Mouse (Mus musculus): ENCODE measurements around the gene Agtpbp1.

Gene Agtpbp1

DNA sequence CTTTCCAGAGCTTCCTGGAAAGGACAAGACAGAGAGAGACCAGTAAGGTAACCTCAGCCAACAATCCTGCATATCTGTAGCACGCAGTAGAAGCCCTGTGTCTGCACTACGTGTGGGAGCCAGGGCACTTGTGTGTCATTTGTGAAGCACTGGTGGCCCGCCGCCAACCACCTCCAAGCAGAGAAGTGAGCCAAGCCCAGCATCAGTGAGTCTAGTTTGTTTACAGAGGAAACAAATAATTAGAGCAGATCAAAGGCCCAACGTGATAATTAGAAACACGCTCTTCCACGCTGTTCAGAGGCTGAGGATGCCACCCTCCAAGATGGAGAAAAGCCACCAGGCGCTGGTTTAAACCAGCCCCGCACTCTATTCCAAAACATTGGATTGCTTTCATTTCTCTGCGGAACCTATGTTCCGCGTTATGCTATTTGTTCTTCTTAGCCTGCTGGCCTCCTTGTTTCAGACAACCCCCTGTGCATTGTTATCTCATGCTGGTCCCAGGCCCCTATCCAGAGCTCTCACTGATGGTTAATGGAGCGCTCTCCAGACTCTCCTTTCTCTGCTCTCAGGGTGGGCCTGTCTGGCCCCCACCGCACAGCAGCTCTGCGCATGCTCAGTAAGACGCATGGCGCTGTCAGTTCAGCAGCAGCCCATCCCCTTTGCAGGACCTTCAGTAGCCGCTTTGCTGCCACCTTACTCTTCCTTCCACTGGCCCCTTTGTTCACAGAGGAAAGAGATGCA, 153.7 kb downstream of the Agtpbp1 start:
- DNase-seq (ENCODE audit: low spot score in 2 of 2), result no peak

GRCm38 (mm10) chr13:59429369-59429768, 155.7 kb downstream of the Agtpbp1 start:
- no peak for DNase-seq (ENCODE audit: low spot score in 2 of 2)

DNA sequence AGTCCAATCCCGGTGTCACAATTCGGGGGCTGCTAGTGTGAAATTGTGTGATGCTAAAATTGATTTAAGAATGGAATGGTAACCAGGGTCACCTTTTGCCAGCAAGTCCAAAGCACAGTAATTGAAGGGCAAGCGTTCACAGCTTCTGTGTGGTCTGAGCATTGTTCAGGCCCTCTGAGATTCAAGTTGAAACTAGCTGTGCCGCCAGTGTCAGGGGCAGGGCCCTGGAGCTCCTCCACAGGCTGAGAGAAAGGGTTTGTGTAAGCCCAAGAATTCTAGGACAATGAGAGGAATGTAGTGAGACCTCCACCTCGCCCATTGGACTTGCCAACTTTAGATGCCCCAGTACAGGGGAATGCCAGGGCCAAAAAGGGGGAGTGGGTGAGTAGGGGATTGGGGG, 161.2 kb downstream of the Agtpbp1 start:
- DNase-seq (ENCODE audit: low spot score in 2 of 2), result no peak

DNA sequence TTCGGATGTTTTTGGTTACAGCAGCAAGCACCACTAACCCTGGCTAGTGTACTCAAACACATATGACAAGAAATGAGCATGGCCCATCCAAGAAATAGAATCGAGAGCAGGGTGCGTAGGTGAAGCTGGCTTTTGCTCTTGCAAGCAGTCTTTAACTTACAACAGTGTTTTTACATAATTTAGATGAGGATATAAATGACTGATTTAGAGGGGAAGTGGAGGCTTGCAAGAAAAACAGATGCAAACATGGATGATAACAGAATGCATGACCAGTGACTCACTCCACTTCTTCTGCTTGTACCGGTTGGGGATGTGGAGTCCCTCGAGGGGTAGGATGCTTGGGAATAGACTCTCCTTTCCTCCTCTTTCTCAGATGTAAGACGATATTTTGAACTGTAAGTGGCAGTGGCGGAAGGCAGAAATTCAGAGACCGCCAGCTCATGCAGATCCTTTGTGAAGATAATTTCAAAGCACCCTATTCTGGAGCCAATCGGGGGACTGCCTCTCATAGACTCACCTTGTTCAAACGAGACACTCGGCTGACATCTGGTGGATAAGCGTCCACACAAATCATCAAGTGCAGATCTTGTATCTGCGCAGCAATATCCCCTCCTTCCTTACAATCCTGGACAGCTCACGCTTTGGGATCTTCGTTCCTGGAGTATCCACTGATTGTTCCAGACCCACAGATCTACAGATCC, 168.3 kb downstream of the Agtpbp1 start:
- no peak for DNase-seq (ENCODE audit: low spot score in 2 of 2)

- no peak for DNase-seq (ENCODE audit: low spot score in 2 of 2)
Observed at GRCm38 (mm10) chr13:59413885-59414284, 171.1 kb downstream of the Agtpbp1 start.

- no peak for DNase-seq (ENCODE audit: low spot score in 2 of 2)
Observed at GRCm38 (mm10) chr13:59412672-59413071, 172.4 kb downstream of the Agtpbp1 start.

DNA sequence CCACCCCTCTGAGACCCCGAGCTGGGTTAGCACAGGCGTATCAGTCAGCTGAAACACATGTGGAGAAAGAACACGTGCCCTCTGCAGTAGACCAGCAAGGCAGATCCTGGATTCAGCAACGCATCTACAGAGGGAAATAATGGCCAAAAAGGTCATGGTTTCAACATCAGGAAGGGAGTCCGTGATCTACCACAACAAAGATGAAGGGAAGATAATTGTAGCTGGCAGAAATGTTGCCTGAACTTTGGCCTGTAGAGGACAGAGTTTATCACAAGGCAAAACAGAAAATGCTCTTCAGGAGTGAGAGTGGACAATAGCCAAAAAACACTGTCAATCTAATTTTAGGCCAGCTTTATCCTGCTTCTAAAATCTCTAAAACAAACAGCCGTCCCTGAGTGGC, 177.8 kb downstream of the Agtpbp1 start:
- no peak for DNase-seq (ENCODE audit: low spot score in 2 of 2)

DNA sequence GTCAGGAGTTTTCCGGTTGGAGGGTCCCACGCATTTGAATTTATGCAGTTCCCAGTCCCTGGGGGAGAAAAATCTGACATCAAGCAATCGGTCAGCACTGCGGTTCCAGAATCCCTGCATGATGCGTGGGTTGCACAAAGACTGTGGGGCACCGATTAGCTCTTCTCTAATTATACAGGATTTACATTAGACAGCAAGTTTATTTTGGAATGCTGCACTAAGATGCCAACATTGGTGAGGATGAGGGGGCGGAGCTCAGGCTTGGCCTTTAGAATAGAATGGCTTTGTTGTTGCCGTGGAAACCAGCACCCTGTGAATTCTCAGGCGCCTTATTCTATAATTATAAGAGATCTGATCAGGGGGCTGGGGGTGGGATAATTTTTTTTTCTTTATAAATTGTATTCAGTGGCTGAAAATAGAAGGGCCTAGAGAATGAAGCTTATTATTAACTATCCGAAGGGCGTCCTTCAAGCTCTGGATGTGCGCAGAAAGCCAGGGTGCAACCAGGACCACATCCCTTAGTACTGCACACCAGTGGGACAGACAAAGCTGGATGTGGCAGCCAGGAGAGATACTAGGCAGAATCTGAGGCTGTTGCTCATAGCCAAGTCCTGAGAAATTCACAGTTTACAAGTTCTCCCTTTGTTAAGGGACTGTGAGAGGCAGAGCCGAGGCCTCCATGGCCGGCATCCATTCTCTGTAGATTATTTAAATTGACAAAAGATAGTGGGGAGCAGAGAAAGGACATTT, 182.8 kb downstream of the Agtpbp1 start:
- peak; percentile 64 to 78 for DNase-seq (ENCODE audit: low spot score in 2 of 2)

- peak in 1 of 2 experiments; percentile 53 for DNase-seq (ENCODE audit: low spot score in 2 of 2)
Observed at GRCm38 (mm10) chr13:59397571-59397970, 187.5 kb downstream of the Agtpbp1 start.

All from frontal cortex, postnatal 14 days (tissue).